Mouse (Mus musculus): ENCODE measurements around the gene Kcnj15. TPM values are rescaled to one million over a fixed set of nuclear protein-coding genes. Genes with fewer than 3 reads are reported as not detected.

Gene Kcnj15
- polyA plus RNA-seq, 1 experiment from 2014 or later, result 0.51 TPM

- no peak for ATAC-seq (ENCODE audit: insufficient number of reproducible peaks, insufficient read depth, low FRiP score, low TSS enrichment)
- Histone ChIP-seq H3K27ac (no peak overlapping the region), H3K4me2 (replicated peaks) (no peak overlapping the region), H3K9me3 (no peaks in the 10 kb centered on the region), H3K27me3 (no peaks in the 10 kb centered on the region), H3K4me1 (peaks cover 14% of the 10 kb centered on the region), H3K9ac (no peak overlapping the region), H3K36me3 (no peaks in the 10 kb centered on the region), H3K4me3 (no peak overlapping the region)
- WGBS, result 68% methylated on average over 2 of the region's 2 CpGs
These were observed 710 bp upstream of the Kcnj15 start for GRCm38 (mm10) chr16:95256648-95257047.

- Histone ChIP-seq H3K27me3 (no peaks in the 10 kb centered on the region), H3K9ac (no peak overlapping the region), H3K36me3 (no peaks in the 10 kb centered on the region), H3K4me1 (peaks cover 21% of the 10 kb centered on the region), H3K27ac (0 out of 2 replicates have a peak overlapping the region, but pooled peaks have one; percentile 46), H3K4me2 (replicated peaks) (no peak overlapping the region), H3K4me3 (no peak overlapping the region), H3K9me3 (no peaks in the 10 kb centered on the region)
- WGBS, result 29% methylated on average over 4 of the region's 4 CpGs
- ATAC-seq (ENCODE audit: insufficient number of reproducible peaks, insufficient read depth, low FRiP score, low TSS enrichment), result no peak
These were observed 742 bp downstream of the Kcnj15 start for GRCm38 (mm10) chr16:95258100-95258499.

GRCm38 (mm10) chr16:95259505-95259904, 2.1 kb downstream of the Kcnj15 start:
- H3K4me1 ChIP-seq, result peaks cover 21% of the 10 kb centered on the region
- no peaks in the 10 kb centered on the region for H3K36me3 ChIP-seq
- H3K9ac ChIP-seq, result no peak overlapping the region
- no peak overlapping the region for H3K4me2 ChIP-seq (replicated peaks)
- 53% methylated on average over 4 of the region's 4 CpGs for WGBS
- no peaks in the 10 kb centered on the region for H3K27me3 ChIP-seq
- H3K27ac ChIP-seq, result no peak overlapping the region
- no peak overlapping the region for H3K4me3 ChIP-seq
- H3K9me3 ChIP-seq, result no peaks in the 10 kb centered on the region
- no peak for ATAC-seq (ENCODE audit: insufficient number of reproducible peaks, insufficient read depth, low FRiP score, low TSS enrichment)

- 72% methylated on average over 5 of the region's 5 CpGs for WGBS
- Histone ChIP-seq H3K4me3 (no peak overlapping the region), H3K9ac (no peak overlapping the region), H3K4me2 (replicated peaks) (no peak overlapping the region), H3K4me1 (peaks cover 21% of the 10 kb centered on the region), H3K9me3 (no peaks in the 10 kb centered on the region), H3K27ac (no peak overlapping the region), H3K27me3 (no peaks in the 10 kb centered on the region), H3K36me3 (no peaks in the 10 kb centered on the region)
- no peak for ATAC-seq (ENCODE audit: insufficient number of reproducible peaks, insufficient read depth, low FRiP score, low TSS enrichment)
These were observed 3.3 kb downstream of the Kcnj15 start for GRCm38 (mm10) chr16:95260693-95261092.

- Histone ChIP-seq H3K27me3 (no peaks in the 10 kb centered on the region), H3K9me3 (no peaks in the 10 kb centered on the region), H3K27ac (no peak overlapping the region), H3K9ac (no peak overlapping the region), H3K4me1 (peaks cover 21% of the 10 kb centered on the region), H3K36me3 (no peaks in the 10 kb centered on the region), H3K4me3 (no peak overlapping the region), H3K4me2 (replicated peaks) (no peak overlapping the region)
- ATAC-seq (ENCODE audit: insufficient number of reproducible peaks, insufficient read depth, low FRiP score, low TSS enrichment), result 0 out of 2 replicates have a peak, but pooled peaks have one; percentile 25
- 30% methylated on average over 4 of the region's 4 CpGs for WGBS
These were observed 4.4 kb downstream of the Kcnj15 start for GRCm38 (mm10) chr16:95261807-95262206.

GRCm38 (mm10) chr16:95262706-95263363, 5.5 kb downstream of the Kcnj15 start:
- H3K36me3 ChIP-seq, result no peaks in the 10 kb centered on the region
- H3K4me3 ChIP-seq, result no peak overlapping the region
- H3K27ac ChIP-seq, result no peak overlapping the region
- WGBS, result 60% methylated on average over 15 of the region's 15 CpGs
- H3K27me3 ChIP-seq, result no peaks in the 10 kb centered on the region
- no peak overlapping the region for H3K4me2 ChIP-seq (replicated peaks)
- no peaks in the 10 kb centered on the region for H3K9me3 ChIP-seq
- ATAC-seq (ENCODE audit: insufficient number of reproducible peaks, insufficient read depth, low FRiP score, low TSS enrichment), result no peak
- no peak overlapping the region for H3K9ac ChIP-seq
- peaks cover 21% of the 10 kb centered on the region for H3K4me1 ChIP-seq

- ATAC-seq (ENCODE audit: insufficient number of reproducible peaks, insufficient read depth, low FRiP score, low TSS enrichment), result no peak
- Histone ChIP-seq H3K9ac (no peak overlapping the region), H3K27ac (no peak overlapping the region), H3K4me3 (no peak overlapping the region), H3K4me1 (peaks cover 12% of the 10 kb centered on the region), H3K4me2 (replicated peaks) (no peak overlapping the region), H3K9me3 (no peaks in the 10 kb centered on the region), H3K27me3 (no peaks in the 10 kb centered on the region), H3K36me3 (no peaks in the 10 kb centered on the region)
- 30% methylated on average over 5 of the region's 5 CpGs for WGBS
These were observed 7.0 kb downstream of the Kcnj15 start for GRCm38 (mm10) chr16:95264324-95264723.

- 19% methylated on average over 11 of the region's 11 CpGs for WGBS
- H3K36me3 ChIP-seq, result no peaks in the 10 kb centered on the region
- no peak for ATAC-seq (ENCODE audit: insufficient number of reproducible peaks, insufficient read depth, low FRiP score, low TSS enrichment)
- H3K4me1 ChIP-seq, result no peaks in the 10 kb centered on the region; the same call in 1 of the 2 replicates
- H3K9me3 ChIP-seq, result no peaks in the 10 kb centered on the region
- no peak overlapping the region for H3K27ac ChIP-seq
- H3K9ac ChIP-seq, result no peak overlapping the region
- no peaks in the 10 kb centered on the region for H3K27me3 ChIP-seq
- H3K4me3 ChIP-seq, result no peak overlapping the region
- no peak overlapping the region for H3K4me2 ChIP-seq (replicated peaks)
These were observed 10.3 kb downstream of the Kcnj15 start for GRCm38 (mm10) chr16:95267481-95268183.

GRCm38 (mm10) chr16:95269610-95270009, 12.3 kb downstream of the Kcnj15 start:
- Histone ChIP-seq H3K27ac (no peak overlapping the region), H3K9ac (no peak overlapping the region), H3K27me3 (no peaks in the 10 kb centered on the region), H3K36me3 (no peaks in the 10 kb centered on the region), H3K4me3 (no peak overlapping the region), H3K4me2 (replicated peaks) (no peak overlapping the region), H3K4me1 (no peaks in the 10 kb centered on the region; the same call in 1 of the 2 replicates), H3K9me3 (no peaks in the 10 kb centered on the region)
- WGBS, result 79% methylated on average over 6 of the region's 6 CpGs
- no peak for ATAC-seq (ENCODE audit: insufficient number of reproducible peaks, insufficient read depth, low FRiP score, low TSS enrichment)

- H3K9ac ChIP-seq, result no peak overlapping the region
- no peak overlapping the region for H3K4me2 ChIP-seq (replicated peaks)
- ATAC-seq (ENCODE audit: insufficient number of reproducible peaks, insufficient read depth, low FRiP score, low TSS enrichment), result no peak
- no peaks in the 10 kb centered on the region for H3K4me1 ChIP-seq
- 84% methylated on average over 2 of the region's 2 CpGs for WGBS
- H3K36me3 ChIP-seq, result no peaks in the 10 kb centered on the region
- no peaks in the 10 kb centered on the region for H3K9me3 ChIP-seq
- no peak overlapping the region for H3K4me3 ChIP-seq
- no peak overlapping the region for H3K27ac ChIP-seq
- H3K27me3 ChIP-seq, result no peaks in the 10 kb centered on the region
These were observed 15.7 kb downstream of the Kcnj15 start for GRCm38 (mm10) chr16:95273101-95273500.

- H3K9me3 ChIP-seq, result no peaks in the 10 kb centered on the region
- no peaks in the 10 kb centered on the region for H3K4me1 ChIP-seq
- H3K4me2 ChIP-seq (replicated peaks), result no peak overlapping the region
- H3K27ac ChIP-seq, result no peak overlapping the region
- no peak for ATAC-seq (ENCODE audit: insufficient number of reproducible peaks, insufficient read depth, low FRiP score, low TSS enrichment)
- no peak overlapping the region for H3K4me3 ChIP-seq
- H3K9ac ChIP-seq, result no peak overlapping the region
- no peaks in the 10 kb centered on the region for H3K36me3 ChIP-seq
- 84% methylated on average over 10 of the region's 10 CpGs for WGBS
- no peaks in the 10 kb centered on the region for H3K27me3 ChIP-seq
These were observed 18.6 kb downstream of the Kcnj15 start for GRCm38 (mm10) chr16:95275713-95276502.
